Mouse (Mus musculus) lung, embryonic 16.5 days (tissue): Measurements from ENCODE around the gene Magi2. TPM values are rescaled to one million over a fixed set of nuclear protein-coding genes. Genes with fewer than 3 reads are reported as not detected.
"Not testable (repeated sequence)": the region's sequence is repeated elsewhere in the genome, so short reads cannot be mapped to it uniquely, and the experiment has no call there.

ENCODE experiments used
- ATAC-seq: fragments of 200-750 bp; cut with Nextera tagmentation; 2 replicates; pipeline ENCODE4 v1.8.0; 2017; ENCODE audit warnings: low read depth, mild to moderate bottlenecking, moderate library complexity
- H3K27ac ChIP-seq: fragments of 300-500 bp; sonication (generic); 2 replicates; pipeline ENCODE4 v1.5.1; 2014; ENCODE audit warnings: mild to moderate bottlenecking, control low read depth, low read length
- H3K27me3 ChIP-seq: fragments of 300-500 bp; sonication (generic); 2 replicates; pipeline ENCODE4 v1.6.1; 2014; ENCODE audit warnings: low read depth, low read length, mixed read lengths; ENCODE audit not compliant: control insufficient read depth, insufficient read depth
- H3K36me3 ChIP-seq: fragments of 300-500 bp; sonication (generic); 2 replicates; pipeline ENCODE4 v1.6.1; 2014; ENCODE audit warnings: low read length; ENCODE audit not compliant: control insufficient read depth, insufficient read depth
- H3K4me1 ChIP-seq: fragments of 300-500 bp; sonication (generic); replicated peaks from 2 replicates; pipeline ENCODE4 v1.6.1; 2014; ENCODE audit warnings: low read length, mixed read lengths; ENCODE audit not compliant: control insufficient read depth, insufficient read depth
- H3K4me2 ChIP-seq: fragments of 300-500 bp; sonication (generic); 2 replicates; pipeline ENCODE4 v1.6.1; 2014; ENCODE audit warnings: low read depth, low read length, control low read depth
- H3K4me3 ChIP-seq: fragments of 300-500 bp; sonication (generic); 2 replicates; pipeline ENCODE4 v1.5.1; 2014; ENCODE audit warnings: mild to moderate bottlenecking, low read length, control low read depth
- H3K9ac ChIP-seq: fragments of 300-500 bp; sonication (generic); 2 replicates; pipeline ENCODE4 v1.6.1; 2014; ENCODE audit warnings: low read length, control low read depth
- H3K9me3 ChIP-seq: fragments of 300-500 bp; sonication (generic); 2 replicates; pipeline ENCODE4 v1.6.1; 2016; ENCODE audit warnings: low read length; ENCODE audit not compliant: control insufficient read depth
- WGBS: fragments of 180-500 bp; shearing (Covaris S2); extraction: QIAGEN DNeasy Blood & Tissue Kit; methylation state at CpG from one replicate; pipeline ENCODE4 v1.1.7; 2014; 5-methylcytosine and 5-hydroxymethylcytosine counted together
- polyA plus RNA-seq: library from polyadenylated mRNA; unstranded; fragments of >200 nt; fragmentation: Nextera tagmentation; extraction: Ambion mirVana; gene quantifications from 2 replicates; pipeline ENCODE4 v1.2.1, GENCODE M21; 2015

Magi2 gene
- polyA plus RNA-seq, 1 experiment from 2014 or later = 2.5 TPM

GRCm38 (mm10) chr5:19487947-19488346 lies 261.1 kb downstream of the Magi2 start:
- Histone ChIP-seq H3K27me3 (no peaks in the 10 kb centered on the region), H3K4me1 (no peaks in the 10 kb centered on the region), H3K9me3 (no peaks in the 10 kb centered on the region), H3K9ac (no peak overlapping the region), H3K36me3 (no peaks in the 10 kb centered on the region), H3K27ac (no peak overlapping the region), H3K4me2 (no peak overlapping the region), H3K4me3 (no peak overlapping the region)
- ATAC-seq = no peak
- WGBS = 30% methylated on average over 7 of the region's 7 CpGs

GRCm38 (mm10) chr5:19501005-19501404 lies 274.2 kb downstream of the Magi2 start:
- Histone ChIP-seq H3K4me1 (no peaks in the 10 kb centered on the region), H3K27ac (no peak overlapping the region), H3K9me3 (no peaks in the 10 kb centered on the region), H3K36me3 (no peaks in the 10 kb centered on the region), H3K27me3 (no peaks in the 10 kb centered on the region), H3K4me2 (no peak overlapping the region), H3K9ac (no peak overlapping the region), H3K4me3 (no peak overlapping the region)
- WGBS = 60% methylated on average over 3 of the region's 3 CpGs
- no peak for ATAC-seq

GRCm38 (mm10) chr5:19522168-19522567 lies 295.3 kb downstream of the Magi2 start:
- Histone ChIP-seq H3K4me2 (no peak overlapping the region), H3K9me3 (no peaks in the 10 kb centered on the region), H3K27ac (no peak overlapping the region), H3K9ac (no peak overlapping the region), H3K27me3 (no peaks in the 10 kb centered on the region), H3K36me3 (no peaks in the 10 kb centered on the region), H3K4me3 (no peak overlapping the region), H3K4me1 (no peaks in the 10 kb centered on the region)
- no peak for ATAC-seq

- H3K4me2 ChIP-seq = no peak overlapping the region
- ATAC-seq = no peak
- WGBS = 26% methylated on average over 2 of the region's 2 CpGs
- H3K9ac ChIP-seq = no peak overlapping the region
- no peaks in the 10 kb centered on the region for H3K36me3 ChIP-seq
- H3K4me1 ChIP-seq = no peaks in the 10 kb centered on the region
- H3K9me3 ChIP-seq = no peaks in the 10 kb centered on the region
- no peaks in the 10 kb centered on the region for H3K27me3 ChIP-seq
- no peak overlapping the region for H3K4me3 ChIP-seq
- no peak overlapping the region for H3K27ac ChIP-seq
Observed at GRCm38 (mm10) chr5:19539348-19539747, 312.5 kb downstream of the Magi2 start.

- Histone ChIP-seq H3K4me1 (no peaks in the 10 kb centered on the region), H3K4me3 (no peak overlapping the region), H3K36me3 (no peaks in the 10 kb centered on the region), H3K9me3 (no peaks in the 10 kb centered on the region), H3K9ac (no peak overlapping the region), H3K27ac (no peak overlapping the region), H3K27me3 (no peaks in the 10 kb centered on the region), H3K4me2 (no peak overlapping the region)
- ATAC-seq = no peak
- WGBS = 65% methylated on average over 4 of the region's 4 CpGs
Observed at GRCm38 (mm10) chr5:19546424-19546823, 319.6 kb downstream of the Magi2 start.

- ATAC-seq = no peak
- Histone ChIP-seq H3K4me1 (no peaks in the 10 kb centered on the region), H3K27ac (no peak overlapping the region), H3K9ac (no peak overlapping the region), H3K9me3 (no peaks in the 10 kb centered on the region), H3K4me2 (no peak overlapping the region), H3K27me3 (no peaks in the 10 kb centered on the region), H3K36me3 (no peaks in the 10 kb centered on the region), H3K4me3 (no peak overlapping the region)
- WGBS = 50% methylated on average over 2 of the region's 2 CpGs
Observed at GRCm38 (mm10) chr5:19546900-19547299, 320.1 kb downstream of the Magi2 start.

- no peak overlapping the region for H3K4me3 ChIP-seq
- H3K27ac ChIP-seq = no peak overlapping the region
- no peaks in the 10 kb centered on the region for H3K9me3 ChIP-seq
- no peaks in the 10 kb centered on the region for H3K27me3 ChIP-seq
- ATAC-seq = no peak
- 69% methylated on average over 3 of the region's 3 CpGs for WGBS
- H3K4me2 ChIP-seq = no peak overlapping the region
- H3K9ac ChIP-seq = no peak overlapping the region
- no peaks in the 10 kb centered on the region for H3K4me1 ChIP-seq
- H3K36me3 ChIP-seq = no peaks in the 10 kb centered on the region
Observed at GRCm38 (mm10) chr5:19553510-19553909, 326.7 kb downstream of the Magi2 start.

- Histone ChIP-seq H3K36me3 (no peaks in the 10 kb centered on the region), H3K27ac (no peak overlapping the region), H3K9me3 (no peaks in the 10 kb centered on the region), H3K4me3 (no peak overlapping the region), H3K27me3 (no peaks in the 10 kb centered on the region), H3K9ac (no peak overlapping the region), H3K4me2 (no peak overlapping the region), H3K4me1 (no peaks in the 10 kb centered on the region)
- ATAC-seq = no peak
- WGBS = 70% methylated on average over 3 of the region's 3 CpGs
Observed at GRCm38 (mm10) chr5:19565636-19566035, 338.8 kb downstream of the Magi2 start.

- not testable (repeated sequence) for H3K4me2 ChIP-seq, H3K9ac ChIP-seq, H3K4me3 ChIP-seq, H3K27ac ChIP-seq, H3K27me3 ChIP-seq, H3K36me3 ChIP-seq, H3K9me3 ChIP-seq, ATAC-seq, H3K4me1 ChIP-seq
- WGBS = 62% methylated on average over 1 of the region's 1 CpGs
Observed at GRCm38 (mm10) chr5:19566136-19566535, 339.3 kb downstream of the Magi2 start.

GRCm38 (mm10) chr5:19607700-19608099 lies 380.9 kb downstream of the Magi2 start:
- 64% methylated on average over 5 of the region's 5 CpGs for WGBS
- Histone ChIP-seq H3K27ac (no peak overlapping the region), H3K27me3 (no peaks in the 10 kb centered on the region), H3K9me3 (no peaks in the 10 kb centered on the region), H3K36me3 (no peaks in the 10 kb centered on the region), H3K9ac (no peak overlapping the region), H3K4me1 (no peaks in the 10 kb centered on the region), H3K4me3 (no peak overlapping the region), H3K4me2 (no peak overlapping the region)
- ATAC-seq = no peak
